Mouse (Mus musculus): ENCODE results near the gene Lrrc59. TPM values are rescaled to one million over a fixed set of nuclear protein-coding genes. Genes with fewer than 3 reads are reported as not detected.
A peak's percentile ranks its signal among the peaks of the same experiment; 100 is the strongest.

Lrrc59 gene
- total and polyA plus RNA-seq, 3 experiments, result 324 to 493 (median 325) TPM

DNA sequence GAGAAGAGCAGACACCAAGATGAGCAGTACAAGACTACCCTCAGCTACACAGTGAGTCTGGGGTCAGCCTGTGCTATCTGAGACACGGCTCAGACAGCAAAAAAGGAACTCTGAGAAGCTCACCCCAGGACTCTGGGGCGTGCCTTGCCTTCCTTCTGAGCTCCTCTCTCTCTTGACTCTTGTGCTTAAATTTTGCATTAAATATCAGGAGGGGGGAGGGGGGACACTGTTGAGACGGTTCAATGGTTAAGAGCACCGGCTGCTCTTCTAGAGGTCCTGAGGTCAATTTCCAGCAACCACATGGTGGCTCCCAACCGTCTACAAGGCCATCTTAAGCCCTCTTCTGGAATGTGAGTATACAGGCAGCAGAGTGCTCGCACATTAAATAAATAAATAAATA is 42.1 kb upstream of the Lrrc59 start:
- no peak overlapping the region for H3K4me3 ChIP-seq (replicated peaks in 1 of 3; ENCODE audit: low read depth in 2 of 3, low read length in 2 of 3, poor library complexity in 1 of 3)
- no peaks in the 10 kb centered on the region for H3K27me3 ChIP-seq (replicated peaks)
- dilution Hi-C loops (cut with MboI; ENCODE audit: extremely low pct_ligation_motif_present, extremely low pct_unique_long_range_greater_than_20kb, low sequenced_read_pairs) (no loop called here), in situ Hi-C loops (cut with MboI; ENCODE audit: low pct_ligation_motif_present, low pct_unique_long_range_greater_than_20kb, low sequenced_read_pairs) (no loop called here)
- peaks cover 3% of the 10 kb centered on the region for H3K9me3 ChIP-seq (replicated peaks; ENCODE audit: low read length)
- H3K4me2 ChIP-seq (ENCODE audit: insufficient read depth, low read depth, poor library complexity, severe bottlenecking), result no peak overlapping the region
- H3K79me2 ChIP-seq (replicated peaks; ENCODE audit: control insufficient read depth, extremely low read depth, insufficient read depth, poor library complexity, severe bottlenecking), result no peaks in the 10 kb centered on the region
- peaks cover 10 to 43% of the 10 kb centered on the region in 2 experiments for H3K4me1 ChIP-seq (ENCODE audit: control insufficient read depth in 1 of 2, insufficient read depth in 2 of 2)
- peaks cover 0 to 38% of the 10 kb centered on the region in 2 experiments for H3K36me3 ChIP-seq (replicated peaks in 1 of 2; ENCODE audit: control insufficient read depth in 1 of 2, insufficient read depth in 1 of 2, low read length in 1 of 2)
- DNase-seq (ENCODE audit: extremely low read depth), result no peak
- no peak overlapping the region for H3K27ac ChIP-seq (ENCODE audit: insufficient read depth, low read depth)
- TF ChIP-seq CTCF (conservative IDR thresholded peaks at IDR 0.05 in 1 of 2, IDR thresholded peaks at IDR 0.05 in 1 of 2; ENCODE audit: low read depth in 2 of 2, low read length in 2 of 2) (0 out of 4 replicates have a peak, but pooled peaks of 1 of the 2 experiments have one; percentile 17), HCFC1 (IDR thresholded peaks at IDR 0.05; ENCODE audit: low read depth, low read length) (no peak), MEF2A (IDR thresholded peaks at IDR 0.05; ENCODE audit: borderline replicate concordance, low read depth, low read length) (no peak)
- H3K9ac ChIP-seq (ENCODE audit: insufficient read depth, low read depth), result no peak overlapping the region

- dilution Hi-C loops (cut with MboI; ENCODE audit: extremely low pct_ligation_motif_present, extremely low pct_unique_long_range_greater_than_20kb, low sequenced_read_pairs), result no loop called here
- H3K4me3 ChIP-seq (replicated peaks in 1 of 3; ENCODE audit: low read depth in 2 of 3, low read length in 2 of 3, poor library complexity in 1 of 3), result no peak overlapping the region
- no peaks in the 10 kb centered on the region for H3K9me3 ChIP-seq (replicated peaks; ENCODE audit: low read length)
- H3K79me2 ChIP-seq (replicated peaks; ENCODE audit: control insufficient read depth, extremely low read depth, insufficient read depth, poor library complexity, severe bottlenecking), result no peaks in the 10 kb centered on the region
- peaks cover 11 to 46% of the 10 kb centered on the region in 2 experiments for H3K4me1 ChIP-seq (ENCODE audit: control insufficient read depth in 1 of 2, insufficient read depth in 2 of 2)
- no peak for TF ChIP-seq SIN3A (IDR thresholded peaks at IDR 0.05; ENCODE audit: low read length)
- in situ Hi-C loops (cut with MboI; ENCODE audit: low pct_ligation_motif_present, low pct_unique_long_range_greater_than_20kb, low sequenced_read_pairs), result no loop called here
- H3K4me2 ChIP-seq (ENCODE audit: insufficient read depth, low read depth, poor library complexity, severe bottlenecking), result no peak overlapping the region
- no peak overlapping the region for H3K27ac ChIP-seq (ENCODE audit: insufficient read depth, low read depth)
- H3K9ac ChIP-seq (ENCODE audit: insufficient read depth, low read depth), result no peak overlapping the region
- peak; percentile 47 for DNase-seq (ENCODE audit: extremely low read depth)
- no peaks in the 10 kb centered on the region for H3K27me3 ChIP-seq (replicated peaks)
- H3K36me3 ChIP-seq (replicated peaks in 1 of 2; ENCODE audit: control insufficient read depth in 1 of 2, insufficient read depth in 1 of 2, low read length in 1 of 2), result peaks cover 0 to 46% of the 10 kb centered on the region in 2 experiments
Measured at GRCm38 (mm10) chr11:94596311-94596852, 33.2 kb upstream of the Lrrc59 start.

GRCm38 (mm10) chr11:94597319-94597718 is 32.2 kb upstream of the Lrrc59 start:
- in situ Hi-C loops (cut with MboI; ENCODE audit: low pct_ligation_motif_present, low pct_unique_long_range_greater_than_20kb, low sequenced_read_pairs), result no loop called here
- H3K79me2 ChIP-seq (replicated peaks; ENCODE audit: control insufficient read depth, extremely low read depth, insufficient read depth, poor library complexity, severe bottlenecking), result no peaks in the 10 kb centered on the region
- TF ChIP-seq MAX (IDR thresholded peaks at IDR 0.05; ENCODE audit: low read length) (no peak), MXI1 (IDR thresholded peaks at IDR 0.05; ENCODE audit: low read depth, low read length) (no peak), MAZ (IDR thresholded peaks at IDR 0.05; ENCODE audit: low read depth, low read length) (no peak), ELF1 (IDR thresholded peaks at IDR 0.05; ENCODE audit: low read depth, low read length) (no peak), JUN (IDR thresholded peaks at IDR 0.05; ENCODE audit: insufficient read depth, low read depth, low read length) (no peak), UBTF (IDR thresholded peaks at IDR 0.05; ENCODE audit: low read depth, low read length) (no peak), HCFC1 (IDR thresholded peaks at IDR 0.05; ENCODE audit: low read depth, low read length) (no peak), NELFE (IDR thresholded peaks at IDR 0.05; ENCODE audit: low read depth, low read length) (no peak), RAD21 (IDR thresholded peaks at IDR 0.05; ENCODE audit: low read depth, low read length) (no peak), GABPA (IDR thresholded peaks at IDR 0.05; ENCODE audit: insufficient replicate concordance, low read depth, low read length) (no peak), ZKSCAN1 (IDR thresholded peaks at IDR 0.05; ENCODE audit: borderline replicate concordance, low read depth, low read length) (no peak), USF2 (conservative IDR thresholded peaks at IDR 0.05; ENCODE audit: low read depth, low read length) (no peak), SMC3 (IDR thresholded peaks at IDR 0.05; ENCODE audit: low read depth, low read length) (no peak), MEF2A (IDR thresholded peaks at IDR 0.05; ENCODE audit: borderline replicate concordance, low read depth, low read length) (no peak), BHLHE40 (IDR thresholded peaks at IDR 0.05; ENCODE audit: low read depth, low read length) (no peak), ZNF384 (IDR thresholded peaks at IDR 0.05; ENCODE audit: low read depth, low read length) (no peak), CHD2 (IDR thresholded peaks at IDR 0.05; ENCODE audit: low read length) (no peak), POLR2A (IDR thresholded peaks at IDR 0.05; ENCODE audit: low read depth, low read length) (no peak), USF1 (IDR thresholded peaks at IDR 0.05; ENCODE audit: low read depth, low read length) (no peak)
- DNase-seq (ENCODE audit: extremely low read depth), result no peak
- H3K9ac ChIP-seq (ENCODE audit: insufficient read depth, low read depth), result no peak overlapping the region
- dilution Hi-C loops (cut with MboI; ENCODE audit: extremely low pct_ligation_motif_present, extremely low pct_unique_long_range_greater_than_20kb, low sequenced_read_pairs), result no loop called here
- H3K4me1 ChIP-seq (ENCODE audit: control insufficient read depth in 1 of 2, insufficient read depth in 2 of 2), result peaks cover 8 to 43% of the 10 kb centered on the region in 2 experiments
- no peak overlapping the region for H3K4me2 ChIP-seq (ENCODE audit: insufficient read depth, low read depth, poor library complexity, severe bottlenecking)
- H3K36me3 ChIP-seq (replicated peaks in 1 of 2; ENCODE audit: control insufficient read depth in 1 of 2, insufficient read depth in 1 of 2, low read length in 1 of 2), result peaks cover 0 to 40% of the 10 kb centered on the region in 2 experiments
- H3K9me3 ChIP-seq (replicated peaks; ENCODE audit: low read length), result no peaks in the 10 kb centered on the region
- H3K4me3 ChIP-seq (replicated peaks in 1 of 3; ENCODE audit: low read depth in 2 of 3, low read length in 2 of 3, poor library complexity in 1 of 3), result no peak overlapping the region
- no peak overlapping the region for H3K27ac ChIP-seq (ENCODE audit: insufficient read depth, low read depth)
- H3K27me3 ChIP-seq (replicated peaks), result no peaks in the 10 kb centered on the region
